Mouse (Mus musculus) naive thymus-derived CD4-positive, alpha-beta T cell, adult 2 months (primary cell): ENCODE measurements around the gene Ttll1.

Source experiments
- DNase-seq: peaks from one replicate; pipeline ENCODE4 v3.0.0-alpha.2; 2011; ENCODE audit warnings: low read depth

The Ttll1 gene

DNA sequence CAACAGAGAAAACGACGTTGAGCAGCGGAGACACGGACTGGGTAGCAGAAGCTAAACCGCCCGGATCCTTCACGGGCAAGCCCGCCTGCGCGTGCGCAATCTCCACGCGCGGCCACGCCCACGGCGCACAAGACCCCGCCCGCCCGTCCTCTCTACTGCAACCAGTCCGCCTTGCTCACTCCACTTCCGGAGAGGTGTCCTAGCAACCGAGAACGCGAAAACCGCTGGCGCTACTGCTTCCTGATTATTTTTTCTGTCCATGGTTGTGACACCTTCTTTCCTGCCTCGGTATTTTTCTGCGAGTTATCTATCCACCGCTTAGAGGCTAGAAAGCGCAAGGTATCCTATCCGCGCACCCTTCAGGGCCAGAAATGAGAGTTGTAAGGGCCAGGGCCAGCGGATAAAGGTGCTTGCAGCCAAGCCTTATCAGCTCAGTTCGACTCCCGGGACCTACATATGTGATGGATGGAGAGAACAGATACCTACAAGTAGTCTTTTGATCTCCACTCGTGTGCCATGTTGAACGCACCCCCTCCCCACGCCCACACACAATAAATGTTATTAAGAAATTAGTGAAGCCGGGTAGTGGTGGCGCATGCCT, at the start of gene Ttll1:
TSS of gene Ttll1 (minus strand) at position 89 of the 601 bp plus-strand sequence.
- DNase-seq = peak; percentile 96

DNA sequence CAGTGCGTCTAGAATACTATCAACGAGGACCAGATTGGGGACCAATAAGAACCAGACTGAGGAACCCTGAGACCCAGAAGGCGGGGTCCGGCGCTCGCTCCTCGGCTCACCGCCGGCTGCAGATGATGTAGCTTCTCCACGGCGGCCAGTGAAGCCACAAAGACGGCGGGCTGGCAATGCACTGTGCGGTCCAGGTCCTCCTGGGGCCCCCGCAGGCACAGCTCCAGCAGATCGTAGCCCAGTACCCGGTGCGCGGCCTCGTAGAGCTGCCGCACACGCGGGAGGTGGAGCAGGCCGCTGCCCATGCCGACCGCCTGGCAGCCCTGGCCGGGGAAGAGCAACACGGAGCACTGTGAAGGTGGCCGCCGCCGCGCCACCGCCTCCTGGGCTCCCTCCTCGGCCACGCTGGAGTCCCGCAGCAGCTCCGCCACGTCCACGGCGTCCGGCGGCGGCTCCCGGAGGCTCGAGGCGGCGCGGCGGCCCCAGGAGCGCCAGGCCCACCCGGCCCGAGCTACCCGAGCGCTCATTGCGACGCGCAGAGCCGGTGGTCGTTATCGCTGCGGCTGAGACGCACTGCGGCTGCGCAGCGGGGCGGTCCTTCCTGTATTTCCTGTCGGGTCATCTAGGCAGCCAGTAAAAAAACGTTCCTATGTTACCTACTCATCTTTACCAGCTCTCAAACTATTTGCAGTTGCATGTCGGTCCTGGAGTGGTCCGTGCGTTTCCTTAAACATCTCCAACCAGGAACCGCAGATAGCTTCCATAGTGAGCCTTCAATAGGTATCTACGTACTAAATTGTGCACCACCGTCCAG, 44.7 kb upstream of the Ttll1 start:
- peak; percentile 91 for DNase-seq

DNA sequence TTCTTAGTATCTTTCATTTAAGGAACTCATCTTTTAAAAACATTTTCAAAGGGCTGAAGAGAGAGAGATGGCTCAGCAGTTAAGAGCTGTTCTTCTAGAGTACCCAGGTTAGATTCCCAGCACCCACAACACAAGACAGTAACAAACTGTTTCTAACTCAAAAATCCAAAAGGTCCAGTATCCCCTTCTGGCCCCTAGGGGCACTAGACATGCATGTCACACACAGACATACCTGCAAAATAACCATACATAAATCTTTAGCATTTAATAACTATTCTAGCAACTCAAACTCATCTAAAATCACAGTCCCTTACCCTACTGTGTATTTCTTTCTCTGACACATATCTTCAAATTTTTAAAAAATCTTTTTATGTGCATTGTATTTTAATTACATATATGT, 43.1 kb upstream of the Ttll1 start:
- DNase-seq = peak; percentile 51

DNA sequence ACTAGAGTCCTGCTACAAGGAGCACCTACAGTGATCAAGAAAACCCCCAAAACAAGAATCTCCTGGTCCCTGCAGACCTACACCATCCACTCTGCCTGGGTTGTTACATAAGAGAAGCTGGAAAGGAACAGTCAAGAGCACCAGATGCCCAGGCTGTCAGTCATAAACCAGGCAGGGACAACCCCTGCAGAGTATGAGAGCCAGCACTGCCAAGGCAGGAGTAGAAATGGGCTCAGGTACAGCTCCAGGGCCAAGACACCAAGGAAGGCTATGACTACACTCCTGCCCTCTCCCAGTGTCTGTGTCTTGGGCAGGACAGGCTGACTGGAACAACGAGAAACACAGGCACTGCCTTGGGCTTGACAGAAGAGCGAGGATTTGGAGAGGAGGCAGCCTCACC, 39.4 kb upstream of the Ttll1 start:
- DNase-seq = no peak

DNA sequence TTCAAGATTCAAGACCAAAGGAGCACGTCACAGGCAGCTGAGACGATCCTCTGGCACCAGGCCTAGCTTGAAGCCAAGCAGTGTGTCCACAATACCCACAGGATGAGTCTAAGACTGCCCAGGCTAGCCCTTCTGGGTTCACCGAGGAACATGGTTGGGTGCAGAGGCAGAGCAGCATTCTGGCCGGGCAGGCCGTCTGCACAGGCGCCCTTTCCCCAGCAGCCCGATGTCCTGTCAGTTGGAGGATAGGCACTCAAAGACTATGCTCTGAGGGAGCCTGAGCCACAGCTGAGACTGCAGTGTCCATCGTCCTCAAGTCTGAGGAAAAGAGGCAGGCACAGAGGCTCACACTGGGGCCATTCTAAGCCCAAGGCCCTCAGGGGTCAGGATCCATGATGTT, 36.5 kb upstream of the Ttll1 start:
- no peak for DNase-seq

DNA sequence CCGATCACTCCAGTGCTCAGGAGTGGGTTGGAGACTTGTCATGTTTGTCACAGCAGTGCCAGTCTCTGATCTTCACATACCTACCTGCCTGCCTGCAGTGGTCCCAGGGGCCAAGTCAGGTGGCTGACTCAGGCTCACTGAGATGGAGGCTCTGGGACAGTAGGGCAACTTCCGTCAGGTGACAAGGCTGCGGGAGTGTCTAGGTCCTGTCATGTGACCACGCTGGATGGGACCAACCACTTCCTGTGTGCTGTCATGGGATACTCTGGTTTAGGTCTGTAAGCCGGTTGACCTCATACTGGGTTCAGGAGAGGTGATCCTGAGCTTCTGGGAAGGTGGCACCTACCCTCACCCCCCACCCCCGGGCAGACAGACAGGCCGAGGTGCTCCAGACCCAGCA, 35.3 kb upstream of the Ttll1 start:
- DNase-seq = no peak

DNA sequence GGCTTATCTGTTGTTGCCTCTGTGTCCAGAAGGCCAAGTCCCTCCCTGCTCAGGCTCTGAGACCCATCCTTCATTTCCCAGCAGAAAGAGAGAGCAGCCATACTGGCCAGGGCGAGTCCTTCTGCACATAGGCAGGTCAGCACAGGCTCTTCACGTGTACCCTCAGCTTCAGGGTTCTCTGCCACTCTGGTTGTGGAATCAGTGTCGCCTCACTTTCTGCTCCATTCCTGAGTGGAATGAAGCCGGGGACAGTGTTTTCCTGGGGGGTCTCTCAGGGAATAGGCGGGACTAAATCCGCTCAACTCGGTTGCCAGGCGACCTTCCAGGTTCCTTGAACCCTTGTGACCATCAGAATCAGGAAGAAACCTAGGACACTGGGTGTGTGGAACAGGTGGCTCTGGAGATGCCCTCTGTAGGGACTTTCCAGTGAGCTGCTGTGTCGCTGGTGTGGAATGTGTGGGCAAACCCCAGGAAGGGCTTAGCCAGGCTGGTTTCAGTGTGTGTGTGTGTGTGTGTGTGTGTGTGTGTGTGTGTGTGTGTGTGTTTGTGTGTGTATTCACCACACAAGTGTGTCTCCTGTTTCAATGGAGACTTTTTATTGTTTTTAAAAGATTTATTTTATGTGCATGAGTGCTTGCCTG, 31.1 kb upstream of the Ttll1 start:
- DNase-seq = no peak

DNA sequence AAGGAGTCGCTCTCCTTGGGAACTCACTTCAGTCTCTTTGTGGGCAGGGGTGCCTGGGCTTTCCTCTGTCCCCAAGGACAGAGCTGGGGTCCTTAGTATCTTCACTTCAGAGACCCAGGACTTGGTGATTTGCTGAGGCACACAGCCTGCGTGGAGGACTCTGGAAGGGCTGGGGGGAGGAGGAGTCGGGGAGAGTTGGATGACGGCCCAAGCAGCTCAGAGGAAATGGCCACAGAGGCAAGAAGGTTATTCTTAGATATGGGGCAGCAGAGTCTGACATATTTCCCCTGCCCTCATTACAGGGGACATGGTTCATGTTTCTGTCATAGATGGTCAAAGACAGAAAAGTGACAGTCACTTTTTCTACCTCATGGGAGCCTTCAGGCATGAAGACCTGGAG, 29.2 kb upstream of the Ttll1 start:
- no peak for DNase-seq

DNA sequence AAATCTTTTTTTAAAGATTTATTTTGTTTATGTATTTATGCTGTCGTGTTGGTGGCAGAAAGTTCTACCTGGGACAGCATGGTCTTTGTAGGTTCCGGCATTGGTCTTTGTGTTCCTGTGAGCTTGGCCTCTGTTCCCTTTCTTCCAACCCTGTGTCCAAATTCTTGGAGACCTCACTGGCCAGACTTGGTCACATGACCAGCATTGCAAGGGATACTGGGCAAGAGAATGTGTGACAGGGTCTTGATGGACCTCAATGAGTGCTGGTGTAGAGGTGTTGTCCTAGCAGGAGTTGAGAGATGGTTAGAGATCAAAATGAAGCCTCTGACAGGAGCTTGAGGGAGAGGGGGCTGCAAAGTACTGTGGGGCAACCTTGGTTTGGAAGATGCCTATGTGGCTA, 28.2 kb upstream of the Ttll1 start:
- no peak for DNase-seq

DNA sequence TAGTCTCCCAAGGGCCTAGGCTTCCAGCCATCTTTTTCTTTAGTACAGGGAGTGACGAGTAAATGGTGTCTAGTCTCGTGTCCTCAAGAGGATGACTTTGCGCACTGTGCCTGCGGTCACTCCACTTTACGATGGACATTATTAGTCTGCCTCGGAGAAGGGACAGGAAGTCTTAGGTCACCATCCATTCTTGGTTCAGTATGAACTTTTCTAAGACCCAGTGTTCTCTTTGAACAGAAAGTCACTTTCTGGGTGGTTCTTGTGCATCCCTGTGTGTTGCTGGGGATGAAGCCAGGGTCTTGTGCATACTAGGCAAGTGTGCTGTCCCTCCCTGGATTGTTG, 25.2 kb upstream of the Ttll1 start:
- no peak for DNase-seq

DNA sequence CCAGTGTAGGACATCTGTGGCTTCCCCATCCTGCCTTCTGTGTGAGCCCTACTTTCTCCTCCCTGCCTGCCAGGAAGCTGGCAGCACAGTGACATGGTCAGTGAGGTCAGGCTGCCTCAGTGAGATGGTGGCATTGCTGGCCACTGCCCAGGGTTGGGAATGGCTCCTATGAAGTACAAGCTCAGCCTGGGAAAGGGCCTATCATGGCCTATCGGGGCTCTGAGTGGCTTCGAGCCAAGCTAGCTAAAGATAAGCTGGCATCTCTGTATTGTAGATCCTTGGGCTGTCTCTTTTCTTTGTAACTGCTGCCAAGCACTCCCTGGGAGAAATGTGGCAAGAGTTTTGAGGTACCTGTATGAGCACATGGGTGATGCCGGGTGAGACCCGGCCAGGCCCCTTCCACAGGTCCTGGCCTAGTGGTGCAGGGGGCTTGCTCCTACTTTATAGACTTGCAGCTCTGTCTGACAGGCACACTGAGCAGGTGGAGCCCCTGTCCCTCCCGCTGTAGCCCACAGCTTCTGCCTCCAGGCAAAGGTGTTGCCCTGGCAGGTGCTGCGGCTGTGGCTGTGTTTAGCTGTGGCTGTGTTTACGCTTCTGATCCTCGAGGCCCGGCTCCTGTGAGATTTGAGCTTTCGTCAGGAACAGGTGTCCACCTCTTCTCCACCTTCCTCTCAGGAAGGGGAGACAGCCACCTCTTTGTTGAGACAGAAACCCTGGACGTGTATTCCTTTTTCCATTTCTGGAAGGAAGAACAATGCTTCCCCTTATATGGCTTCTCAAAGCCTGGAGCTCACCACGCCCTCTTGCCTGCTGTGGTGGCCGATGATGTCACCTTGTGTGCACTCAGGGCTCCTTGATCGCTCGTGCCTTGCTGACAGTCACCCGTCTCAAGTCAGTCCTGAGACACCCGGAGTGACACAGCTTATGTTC, 24.5 kb upstream of the Ttll1 start:
- DNase-seq = no peak

DNA sequence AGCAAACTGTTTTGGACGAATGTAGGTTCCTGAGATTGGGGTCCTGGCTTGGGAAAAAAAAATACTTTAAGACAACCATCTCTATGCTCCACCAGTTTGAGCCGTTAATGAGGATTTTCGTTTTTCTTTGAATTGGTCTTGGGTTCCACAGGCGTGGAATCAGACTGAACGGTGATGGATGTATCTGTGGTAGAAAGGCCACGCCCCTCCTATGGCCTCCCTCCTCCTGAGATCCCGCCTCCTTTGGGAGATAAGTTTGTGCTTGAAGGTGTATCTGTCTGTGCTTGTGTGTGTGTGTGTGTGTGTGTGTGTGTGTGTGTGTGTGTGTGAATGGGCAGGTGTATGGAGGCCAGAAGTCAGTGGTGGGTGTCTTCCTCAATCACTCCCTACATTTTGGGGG, 21.9 kb upstream of the Ttll1 start:
- no peak for DNase-seq

DNA sequence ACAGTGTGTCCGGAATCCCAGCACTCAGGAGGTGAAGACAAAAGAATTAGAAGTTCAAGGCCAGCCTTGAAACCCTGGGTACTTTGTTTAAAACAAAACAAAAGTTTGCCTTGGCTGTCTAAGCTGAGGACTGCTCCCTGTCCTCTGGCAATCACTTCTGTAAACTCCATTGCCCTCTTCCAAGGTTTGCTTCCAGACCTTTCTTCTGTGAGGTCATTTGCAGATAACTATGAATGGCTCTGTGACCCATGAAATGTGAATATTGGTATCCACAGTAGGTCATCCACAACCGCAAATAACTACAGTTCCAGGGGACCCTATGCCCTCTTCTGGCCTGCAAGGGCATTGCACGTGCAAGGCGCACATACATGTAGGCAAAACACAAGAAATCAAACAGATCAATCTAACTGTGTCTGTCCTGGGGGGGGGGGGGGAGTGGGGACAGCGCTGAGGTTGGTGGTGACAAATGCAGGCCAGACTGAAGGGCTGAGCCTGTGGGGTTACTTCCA, 21.3 kb upstream of the Ttll1 start:
- no peak for DNase-seq

DNA sequence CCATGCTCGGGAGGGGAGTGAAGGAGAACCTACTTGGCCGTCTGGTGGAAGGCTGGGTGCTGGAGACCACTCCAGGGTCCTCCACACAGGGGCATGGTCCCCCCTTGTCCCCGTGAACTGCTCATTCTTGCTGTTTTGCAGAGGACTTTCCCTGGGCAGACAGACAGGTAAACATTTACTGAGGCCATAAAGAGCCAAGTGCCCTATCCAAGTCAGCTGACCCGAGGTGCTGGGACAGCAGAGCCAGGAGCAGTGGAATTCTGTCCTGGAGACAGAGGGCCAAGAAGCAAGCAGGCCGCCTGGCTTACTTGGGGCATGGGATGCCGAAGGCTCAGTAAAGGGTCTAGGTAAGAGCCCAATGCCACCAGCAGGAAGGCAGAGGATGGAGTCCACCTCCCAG, 20.0 kb upstream of the Ttll1 start:
- no peak for DNase-seq

DNA sequence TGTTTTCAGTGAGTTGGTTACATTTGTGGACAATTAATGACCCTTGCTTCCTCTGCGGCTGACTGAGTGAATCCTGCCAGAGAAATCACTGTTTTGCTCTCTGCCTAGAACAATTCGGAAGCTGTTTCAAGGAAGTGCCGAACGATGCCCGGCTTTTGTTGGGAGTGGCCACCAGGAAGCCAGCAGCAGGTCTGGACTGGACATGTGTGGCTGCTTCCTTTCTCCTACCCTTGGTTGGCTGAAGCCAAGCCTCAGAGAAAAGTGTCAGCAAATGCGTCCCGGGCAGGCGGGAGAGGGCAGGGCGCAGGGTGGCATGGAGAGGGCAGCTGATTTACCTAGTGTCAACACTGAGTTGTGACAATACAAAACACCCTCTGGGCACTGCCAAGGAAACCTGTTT, 19.5 kb upstream of the Ttll1 start:
- DNase-seq = no peak

DNA sequence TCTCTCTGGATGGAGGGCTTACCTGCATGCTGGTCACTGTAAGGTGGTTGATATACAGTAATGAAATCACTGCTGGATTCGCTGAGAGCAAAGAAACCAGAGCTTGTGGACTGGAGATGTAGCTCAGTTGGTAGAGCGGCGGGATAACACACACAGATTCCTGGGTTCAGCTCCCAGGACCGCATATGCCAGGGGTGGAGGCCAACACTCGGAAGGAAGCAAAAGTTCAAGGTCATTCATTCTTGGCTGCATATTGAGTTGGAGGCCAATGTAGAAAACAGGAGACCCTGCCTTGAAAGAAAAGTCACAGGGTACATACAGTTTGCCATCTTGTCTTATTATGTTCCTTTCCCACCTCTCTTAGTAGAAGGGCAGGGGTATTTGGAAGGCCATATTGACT, 19.1 kb upstream of the Ttll1 start:
- no peak for DNase-seq

DNA sequence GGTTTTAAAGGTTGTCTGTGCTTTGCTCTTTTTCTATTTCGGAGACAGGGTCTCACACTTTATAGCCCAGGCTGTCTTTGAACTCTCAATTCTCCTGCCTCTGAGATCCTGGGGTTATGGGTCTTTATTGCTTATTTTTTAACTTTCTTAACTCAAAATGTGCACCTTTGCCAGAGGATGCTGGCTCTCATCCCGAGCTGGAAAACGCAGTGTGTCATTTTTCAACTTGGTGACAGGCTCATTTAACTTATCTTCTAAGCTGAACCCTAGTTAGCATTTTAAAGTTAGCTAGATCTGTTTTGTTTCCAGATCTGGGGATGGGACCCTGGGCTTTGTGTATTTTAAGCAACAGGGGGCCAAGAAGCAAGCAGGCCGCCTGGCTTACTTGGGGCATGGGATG, 18.2 kb upstream of the Ttll1 start:
- DNase-seq = no peak

DNA sequence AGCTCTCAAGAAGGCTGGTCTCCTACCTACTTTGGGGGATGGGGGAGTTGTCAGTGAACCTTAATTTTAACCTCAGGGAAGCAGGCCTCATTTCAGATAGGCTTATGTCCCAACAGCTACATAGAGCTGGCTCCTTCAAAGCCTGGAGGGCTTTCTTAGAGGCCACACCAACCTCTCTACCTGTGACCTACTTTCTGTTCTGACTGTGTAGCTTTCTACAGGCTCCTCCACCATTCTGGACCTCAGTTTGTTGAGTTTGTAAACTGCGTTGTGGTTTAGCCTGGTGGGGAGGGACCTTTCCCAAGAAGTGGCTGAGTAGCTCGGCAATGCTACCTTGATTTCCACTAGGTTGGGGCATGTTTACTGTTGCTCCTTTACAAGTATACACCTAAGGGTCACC, 17.1 kb upstream of the Ttll1 start:
- no peak for DNase-seq

DNA sequence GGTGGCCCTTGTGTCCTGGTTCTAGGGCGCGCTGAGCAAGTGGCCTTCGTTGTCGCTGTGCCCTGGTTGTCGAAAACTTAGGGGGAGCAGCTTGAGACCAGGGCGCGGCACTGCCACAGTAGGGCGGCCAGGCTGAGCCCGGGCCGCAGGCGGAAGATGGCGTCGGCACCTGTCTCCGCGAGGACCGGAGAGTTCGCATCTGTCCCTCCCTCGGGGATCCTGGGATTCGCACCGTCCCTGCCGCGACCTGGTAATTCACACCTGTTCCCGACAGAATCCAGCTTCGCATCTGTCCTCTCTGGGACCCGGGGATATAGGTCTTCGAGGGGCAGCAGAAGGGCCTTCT, 16.4 kb upstream of the Ttll1 start:
- no peak for DNase-seq

DNA sequence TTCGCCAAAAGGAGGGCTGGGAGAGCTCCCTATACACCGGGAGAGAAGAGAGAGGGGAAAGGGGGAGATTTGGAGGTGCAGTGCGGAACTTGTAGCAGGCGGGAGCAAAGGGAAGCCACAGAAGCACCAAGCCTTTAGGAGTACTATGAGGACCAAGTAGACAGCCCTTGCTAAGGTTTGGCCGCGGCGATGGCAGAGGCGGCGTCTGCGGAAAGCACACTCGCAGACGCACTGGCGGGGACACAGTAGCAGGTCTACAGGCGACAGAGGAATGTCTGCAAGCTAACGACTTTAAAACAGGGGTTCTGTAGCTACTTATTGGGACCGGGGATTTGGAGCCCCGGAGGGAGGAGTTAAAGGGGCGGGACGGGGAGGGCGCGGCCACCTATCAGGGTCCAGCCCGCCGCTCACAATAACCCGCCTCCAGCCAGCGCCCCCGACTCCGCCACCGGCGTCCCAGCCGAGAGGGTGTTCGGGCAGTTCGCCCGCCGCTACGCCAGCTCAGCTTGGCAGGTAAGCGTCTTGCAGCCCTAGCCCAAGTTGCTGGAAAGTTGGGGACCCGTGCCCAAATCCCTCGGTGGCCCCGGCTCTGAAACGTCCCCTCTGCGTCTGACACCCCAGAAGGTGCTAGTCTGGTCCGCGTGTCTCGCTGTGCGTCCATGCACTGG, 15.9 kb upstream of the Ttll1 start, which contains the start of gene Bik:
TSS of gene Bik (plus strand) at position 439 of the 668 bp plus-strand sequence.
- DNase-seq = peak; percentile 70

DNA sequence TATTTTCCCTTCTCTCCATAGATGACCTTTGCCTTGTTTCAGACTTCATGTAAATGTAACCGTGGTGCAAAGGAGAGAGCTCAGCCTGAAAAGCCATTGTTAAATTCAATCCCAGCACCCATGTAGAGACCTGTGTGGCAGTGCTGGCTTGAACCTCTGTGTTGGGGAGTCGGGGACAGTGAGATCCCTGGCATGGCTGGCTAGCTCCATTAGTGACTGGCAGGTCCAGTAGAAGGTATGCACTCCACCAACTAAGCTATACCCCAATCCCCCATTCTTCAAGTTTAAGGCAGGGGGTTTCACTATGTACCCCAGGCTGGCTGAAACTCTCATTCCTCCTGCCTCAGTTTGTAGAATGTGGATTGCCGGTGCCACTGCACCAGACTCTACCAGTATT, 13.6 kb upstream of the Ttll1 start:
- no peak for DNase-seq
